Mouse (Mus musculus): Measurements from ENCODE around the gene Frzb. TPM values are rescaled to one million over a fixed set of nuclear protein-coding genes. Genes with fewer than 3 reads are reported as not detected.
"Not testable (repeated sequence)": the region's sequence is repeated elsewhere in the genome, so short reads cannot be mapped to it uniquely, and the experiment has no call there.

Frzb gene
- polyA plus RNA-seq (2015; fragmentation: Nextera tagmentation; extraction: Ambion mirVana), result 0.49 and 0.87 TPM in 2 replicates

DNA sequence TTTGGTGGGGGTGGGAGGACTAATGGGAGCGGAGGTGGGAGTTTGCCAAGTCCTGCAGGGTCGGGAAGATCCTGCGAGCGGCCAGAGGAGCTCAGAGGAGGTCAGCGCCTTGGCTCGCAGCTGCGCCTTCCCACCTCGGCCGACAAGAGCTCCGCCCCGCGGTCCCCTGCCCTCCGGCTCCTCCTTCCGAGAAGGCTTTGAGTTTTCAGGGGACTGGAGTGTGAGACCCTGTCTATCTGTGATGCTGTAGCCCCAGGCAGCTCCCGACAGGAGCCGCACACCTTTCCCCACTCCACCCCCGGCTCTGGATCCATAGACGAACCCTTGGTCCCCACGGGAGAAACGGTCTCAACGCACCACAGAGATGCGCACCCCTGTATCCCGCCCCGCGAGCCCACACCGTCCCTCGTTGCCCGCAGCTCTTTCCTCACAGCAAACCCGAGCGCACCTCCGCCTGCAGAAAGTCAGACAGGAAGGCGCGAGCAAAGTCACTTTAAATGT is at the start of gene Frzb:
TSS of gene Frzb (minus strand) at position 335 of the 501 bp plus-strand sequence.
- Histone ChIP-seq H3K9ac (ENCODE audit: low read depth, low read length) (no peak within 1 kb of the TSS), H3K27me3 (ENCODE audit: control insufficient read depth, insufficient read depth, low read depth, low read length) (peaks cover 43% of the 10 kb centered on the region), H3K4me3 (ENCODE audit: low read depth, low read length) (peak within 1 kb of the TSS; percentile 47), H3K27ac (ENCODE audit: low read length) (no peak within 1 kb of the TSS), H3K4me1 (ENCODE audit: control insufficient read depth, low read depth, low read length) (no peaks in the 10 kb centered on the region), H3K9me3 (replicated peaks; ENCODE audit: control insufficient read depth, low read length) (no peaks in the 10 kb centered on the region), H3K36me3 (ENCODE audit: control insufficient read depth, insufficient read depth) (no peaks in the 10 kb centered on the region), H3K4me2 (ENCODE audit: low read depth, low read length) (peak within 1 kb of the TSS; percentile 56)
- ATAC-seq (ENCODE audit: low read depth), result no peak
- WGBS (ENCODE audit: insufficient replicate concordance), result under 1% methylated on average over 33 of the region's 33 CpGs

GRCm38 (mm10) chr2:80495304-80495703 is 47.9 kb upstream of the Frzb start:
- H3K4me2 ChIP-seq (ENCODE audit: low read depth, low read length); H3K4me1 ChIP-seq (ENCODE audit: control insufficient read depth, low read depth, low read length); H3K36me3 ChIP-seq (ENCODE audit: control insufficient read depth, insufficient read depth); H3K9ac ChIP-seq (ENCODE audit: low read depth, low read length); ATAC-seq (ENCODE audit: low read depth); H3K9me3 ChIP-seq (replicated peaks; ENCODE audit: control insufficient read depth, low read length); H3K4me3 ChIP-seq (ENCODE audit: low read depth, low read length); H3K27me3 ChIP-seq (ENCODE audit: control insufficient read depth, insufficient read depth, low read depth, low read length); H3K27ac ChIP-seq (ENCODE audit: low read length): not testable (repeated sequence)
- 67% methylated on average over 7 of the region's 7 CpGs for WGBS (ENCODE audit: insufficient replicate concordance)

DNA sequence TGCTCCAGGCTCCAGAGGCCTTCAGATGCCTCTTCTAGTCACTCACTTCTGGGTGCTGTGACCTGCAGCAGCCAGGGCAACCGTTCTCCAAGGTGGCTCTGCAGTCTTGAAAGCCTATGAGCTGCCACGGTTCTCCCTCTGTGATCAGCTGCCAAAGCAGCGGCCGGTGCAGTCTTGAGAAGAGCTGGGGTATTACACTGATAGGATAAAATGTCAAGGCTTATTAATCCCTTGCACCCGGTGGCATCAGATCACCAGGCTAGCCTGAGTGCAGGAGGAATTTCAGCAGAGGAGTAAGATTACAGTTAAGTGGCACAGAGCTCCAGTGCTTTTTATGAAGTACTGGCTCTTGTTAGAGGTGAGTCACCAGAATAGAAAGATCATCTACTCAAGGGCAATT is 39.4 kb upstream of the Frzb start:
- no peak for ATAC-seq (ENCODE audit: low read depth)
- Histone ChIP-seq H3K27ac (ENCODE audit: low read length) (no peak overlapping the region), H3K36me3 (ENCODE audit: control insufficient read depth, insufficient read depth) (no peaks in the 10 kb centered on the region), H3K4me1 (ENCODE audit: control insufficient read depth, low read depth, low read length) (no peaks in the 10 kb centered on the region), H3K27me3 (ENCODE audit: control insufficient read depth, insufficient read depth, low read depth, low read length) (no peaks in the 10 kb centered on the region), H3K9me3 (replicated peaks; ENCODE audit: control insufficient read depth, low read length) (no peaks in the 10 kb centered on the region), H3K4me2 (ENCODE audit: low read depth, low read length) (no peak overlapping the region), H3K9ac (ENCODE audit: low read depth, low read length) (no peak overlapping the region), H3K4me3 (ENCODE audit: low read depth, low read length) (no peak overlapping the region)
- 59% methylated on average over 5 of the region's 5 CpGs for WGBS (ENCODE audit: insufficient replicate concordance)

DNA sequence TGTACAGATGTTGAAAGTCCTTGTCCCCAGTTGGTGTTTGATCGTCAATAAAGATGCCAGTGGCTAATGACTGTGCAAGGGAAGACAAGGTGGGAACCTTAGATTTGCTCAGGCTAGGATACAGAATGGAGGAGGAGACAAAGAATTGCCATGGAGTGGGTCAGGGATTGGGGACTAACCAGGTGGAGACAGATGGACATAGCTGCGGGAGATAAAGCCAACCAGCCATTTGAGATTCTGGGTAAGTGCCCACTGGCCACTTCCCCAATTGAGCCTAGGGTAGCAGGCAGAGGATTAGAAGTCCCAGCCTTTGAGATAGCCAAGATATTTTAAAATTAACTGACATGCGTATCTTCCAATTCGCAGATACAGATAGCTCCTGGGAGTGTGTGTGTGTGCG is 37.5 kb upstream of the Frzb start:
- Histone ChIP-seq H3K4me1 (ENCODE audit: control insufficient read depth, low read depth, low read length) (no peaks in the 10 kb centered on the region), H3K4me2 (ENCODE audit: low read depth, low read length) (no peak overlapping the region), H3K4me3 (ENCODE audit: low read depth, low read length) (no peak overlapping the region), H3K9me3 (replicated peaks; ENCODE audit: control insufficient read depth, low read length) (no peaks in the 10 kb centered on the region), H3K36me3 (ENCODE audit: control insufficient read depth, insufficient read depth) (no peaks in the 10 kb centered on the region), H3K27me3 (ENCODE audit: control insufficient read depth, insufficient read depth, low read depth, low read length) (no peaks in the 10 kb centered on the region), H3K9ac (ENCODE audit: low read depth, low read length) (no peak overlapping the region), H3K27ac (ENCODE audit: low read length) (no peak overlapping the region)
- 76% methylated on average over 5 of the region's 5 CpGs for WGBS (ENCODE audit: insufficient replicate concordance)
- no peak for ATAC-seq (ENCODE audit: low read depth)

DNA sequence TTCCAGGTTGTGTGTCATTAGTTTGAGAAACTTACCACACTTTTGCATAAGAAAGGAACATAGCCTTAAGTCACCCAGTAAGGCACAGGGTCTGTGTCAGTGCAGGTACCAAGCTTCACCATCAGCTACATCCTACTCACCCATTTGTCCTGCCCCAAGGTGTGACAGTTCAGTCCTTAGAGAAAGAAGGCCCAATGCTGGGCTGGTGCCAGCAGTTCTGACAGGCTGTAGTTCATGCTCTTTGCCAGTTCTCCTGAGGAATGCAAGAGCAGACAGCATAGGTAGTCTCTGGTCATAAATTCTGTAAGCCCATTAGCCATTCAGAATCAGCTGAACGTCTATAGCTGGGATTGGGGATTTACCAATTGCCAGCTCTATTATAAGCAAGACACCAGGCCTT is 28.4 kb upstream of the Frzb start:
- 62% methylated on average over 1 of the region's 1 CpGs for WGBS (ENCODE audit: insufficient replicate concordance)

GRCm38 (mm10) chr2:80474247-80474796 is 26.9 kb upstream of the Frzb start:
- H3K27ac ChIP-seq (ENCODE audit: low read length), result no peak overlapping the region
- no peak overlapping the region for H3K9ac ChIP-seq (ENCODE audit: low read depth, low read length)
- 43% methylated on average over 5 of the region's 5 CpGs for WGBS (ENCODE audit: insufficient replicate concordance)
- ATAC-seq (ENCODE audit: low read depth), result no peak
- no peaks in the 10 kb centered on the region for H3K4me1 ChIP-seq (ENCODE audit: control insufficient read depth, low read depth, low read length)
- no peaks in the 10 kb centered on the region for H3K9me3 ChIP-seq (replicated peaks; ENCODE audit: control insufficient read depth, low read length)
- no peaks in the 10 kb centered on the region for H3K27me3 ChIP-seq (ENCODE audit: control insufficient read depth, insufficient read depth, low read depth, low read length)
- H3K4me2 ChIP-seq (ENCODE audit: low read depth, low read length), result no peak overlapping the region
- no peaks in the 10 kb centered on the region for H3K36me3 ChIP-seq (ENCODE audit: control insufficient read depth, insufficient read depth)
- no peak overlapping the region for H3K4me3 ChIP-seq (ENCODE audit: low read depth, low read length)

More for the DNA sequence above, 28.4 kb upstream of the Frzb start:
- Histone ChIP-seq H3K36me3 (ENCODE audit: control insufficient read depth, insufficient read depth) (no peaks in the 10 kb centered on the region), H3K4me3 (ENCODE audit: low read depth, low read length) (no peak overlapping the region), H3K27me3 (ENCODE audit: control insufficient read depth, insufficient read depth, low read depth, low read length) (no peaks in the 10 kb centered on the region), H3K27ac (ENCODE audit: low read length) (no peak overlapping the region), H3K4me2 (ENCODE audit: low read depth, low read length) (no peak overlapping the region), H3K9ac (ENCODE audit: low read depth, low read length) (no peak overlapping the region), H3K4me1 (ENCODE audit: control insufficient read depth, low read depth, low read length) (no peaks in the 10 kb centered on the region), H3K9me3 (replicated peaks; ENCODE audit: control insufficient read depth, low read length) (no peaks in the 10 kb centered on the region)
- ATAC-seq (ENCODE audit: low read depth), result no peak

GRCm38 (mm10) chr2:80465991-80466821 is 18.8 kb upstream of the Frzb start:
- H3K4me2 ChIP-seq (ENCODE audit: low read depth, low read length), result no peak overlapping the region
- no peaks in the 10 kb centered on the region for H3K4me1 ChIP-seq (ENCODE audit: control insufficient read depth, low read depth, low read length)
- H3K27ac ChIP-seq (ENCODE audit: low read length), result no peak overlapping the region
- no peak overlapping the region for H3K9ac ChIP-seq (ENCODE audit: low read depth, low read length)
- no peaks in the 10 kb centered on the region for H3K9me3 ChIP-seq (replicated peaks; ENCODE audit: control insufficient read depth, low read length)
- no peak for ATAC-seq (ENCODE audit: low read depth)
- no peaks in the 10 kb centered on the region for H3K27me3 ChIP-seq (ENCODE audit: control insufficient read depth, insufficient read depth, low read depth, low read length)
- no peaks in the 10 kb centered on the region for H3K36me3 ChIP-seq (ENCODE audit: control insufficient read depth, insufficient read depth)
- WGBS (ENCODE audit: insufficient replicate concordance), result 32% methylated on average over 16 of the region's 16 CpGs
- no peak overlapping the region for H3K4me3 ChIP-seq (ENCODE audit: low read depth, low read length)

- WGBS (ENCODE audit: insufficient replicate concordance), result 41% methylated on average over 8 of the region's 8 CpGs
- ATAC-seq (ENCODE audit: low read depth), result no peak
- H3K9ac ChIP-seq (ENCODE audit: low read depth, low read length), result no peak overlapping the region
- no peaks in the 10 kb centered on the region for H3K27me3 ChIP-seq (ENCODE audit: control insufficient read depth, insufficient read depth, low read depth, low read length)
- no peak overlapping the region for H3K4me2 ChIP-seq (ENCODE audit: low read depth, low read length)
- H3K9me3 ChIP-seq (replicated peaks; ENCODE audit: control insufficient read depth, low read length), result no peaks in the 10 kb centered on the region
- no peaks in the 10 kb centered on the region for H3K4me1 ChIP-seq (ENCODE audit: control insufficient read depth, low read depth, low read length)
- no peak overlapping the region for H3K4me3 ChIP-seq (ENCODE audit: low read depth, low read length)
- no peak overlapping the region for H3K27ac ChIP-seq (ENCODE audit: low read length)
- H3K36me3 ChIP-seq (ENCODE audit: control insufficient read depth, insufficient read depth), result no peaks in the 10 kb centered on the region
Observed at GRCm38 (mm10) chr2:80461827-80462226, 14.4 kb upstream of the Frzb start.

- Histone ChIP-seq H3K27me3 (ENCODE audit: control insufficient read depth, insufficient read depth, low read depth, low read length) (peaks cover 43% of the 10 kb centered on the region), H3K4me2 (ENCODE audit: low read depth, low read length) (peak overlapping the region; percentile 56), H3K9ac (ENCODE audit: low read depth, low read length) (no peak overlapping the region), H3K4me3 (ENCODE audit: low read depth, low read length) (peak overlapping the region; percentile 47), H3K36me3 (ENCODE audit: control insufficient read depth, insufficient read depth) (no peaks in the 10 kb centered on the region), H3K27ac (ENCODE audit: low read length) (no peak overlapping the region), H3K4me1 (ENCODE audit: control insufficient read depth, low read depth, low read length) (no peaks in the 10 kb centered on the region), H3K9me3 (replicated peaks; ENCODE audit: control insufficient read depth, low read length) (no peaks in the 10 kb centered on the region)
- WGBS (ENCODE audit: insufficient replicate concordance), result 2% methylated on average over 12 of the region's 12 CpGs
- no peak for ATAC-seq (ENCODE audit: low read depth)
Observed at GRCm38 (mm10) chr2:80448231-80448630, 806 bp upstream of the Frzb start.
